Mouse (Mus musculus) CD4-positive helper T cell, adult 2 months (primary cell): ENCODE data around the gene Pkp1.

Experiments
- DNase-seq: peaks from one replicate; pipeline ENCODE4 v3.0.0-alpha.2; 2012; ENCODE audit warnings: low read depth, missing footprints, low spot score

Gene Pkp1

DNA sequence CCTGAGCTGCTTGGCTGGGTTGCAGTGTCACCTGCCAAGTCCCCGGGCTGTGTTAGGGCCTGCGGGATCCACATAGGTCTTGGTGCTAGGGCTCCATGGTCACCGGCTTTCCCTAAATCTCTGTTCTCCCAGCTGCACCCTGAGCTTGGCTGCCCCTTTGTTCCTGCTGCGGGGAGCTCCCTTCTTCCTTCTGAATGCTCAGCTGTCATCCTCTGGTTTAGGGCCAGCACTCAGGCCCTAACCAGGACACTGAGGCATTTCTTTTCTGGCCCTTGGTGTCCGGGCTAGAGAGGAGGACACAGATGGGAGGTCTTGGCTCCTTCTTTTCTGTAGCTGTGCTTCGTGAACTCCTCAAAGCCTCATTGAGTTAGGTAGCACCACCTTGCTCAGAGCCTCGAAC is 97.2 kb downstream of the Pkp1 start:
- DNase-seq, result no peak
